Mouse (Mus musculus): ENCODE measurements around the gene Azin2. TPM values are rescaled to one million over a fixed set of nuclear protein-coding genes. Genes with fewer than 3 reads are reported as not detected.

The Azin2 gene
- polyA plus RNA-seq, 1 experiment, result 32.9 TPM

- H3K4me3 ChIP-seq (ENCODE audit: low read depth, low read length), result no peak overlapping the region
- no peak overlapping the region for H3K27ac ChIP-seq (ENCODE audit: insufficient read depth, low read length)
- H3K9me3 ChIP-seq (replicated peaks; ENCODE audit: control insufficient read depth, insufficient read depth, low read length, poor library complexity, severe bottlenecking), result no peaks in the 10 kb centered on the region
- no peaks in the 10 kb centered on the region for H3K36me3 ChIP-seq (ENCODE audit: control insufficient read depth, insufficient read depth, low read length, poor library complexity, severe bottlenecking)
- H3K4me1 ChIP-seq (ENCODE audit: control insufficient read depth, insufficient read depth, low read length), result peaks cover 3% of the 10 kb centered on the region
- no peaks in the 10 kb centered on the region for H3K27me3 ChIP-seq (ENCODE audit: control insufficient read depth, insufficient read depth, low read length, poor library complexity, severe bottlenecking)
- H3K9ac ChIP-seq (ENCODE audit: low read depth, poor library complexity, severe bottlenecking), result no peak overlapping the region
- TF ChIP-seq EP300 (IDR thresholded peaks at IDR 0.05; ENCODE audit: insufficient read depth, low read depth, low read length), result no peak
- no peak for TF ChIP-seq POLR2A (IDR thresholded peaks at IDR 0.05; ENCODE audit: insufficient read depth, low read length)
- TF ChIP-seq CTCF (IDR thresholded peaks at IDR 0.05; ENCODE audit: low read depth, low read length), result no peak
Measured at GRCm38 (mm10) chr4:128918187-128918586, 44.1 kb downstream of the Azin2 start.

- Histone ChIP-seq H3K9me3 (replicated peaks; ENCODE audit: control insufficient read depth, insufficient read depth, low read length, poor library complexity, severe bottlenecking) (no peaks in the 10 kb centered on the region), H3K9ac (ENCODE audit: low read depth, poor library complexity, severe bottlenecking) (no peak overlapping the region), H3K27me3 (ENCODE audit: control insufficient read depth, insufficient read depth, low read length, poor library complexity, severe bottlenecking) (no peaks in the 10 kb centered on the region), H3K4me3 (ENCODE audit: low read depth, low read length) (no peak overlapping the region), H3K36me3 (ENCODE audit: control insufficient read depth, insufficient read depth, low read length, poor library complexity, severe bottlenecking) (no peaks in the 10 kb centered on the region), H3K27ac (ENCODE audit: insufficient read depth, low read length) (no peak overlapping the region), H3K4me1 (ENCODE audit: control insufficient read depth, insufficient read depth, low read length) (peaks cover 3% of the 10 kb centered on the region)
- TF ChIP-seq EP300 (IDR thresholded peaks at IDR 0.05; ENCODE audit: insufficient read depth, low read depth, low read length) (no peak), POLR2A (IDR thresholded peaks at IDR 0.05; ENCODE audit: insufficient read depth, low read length) (no peak), CTCF (IDR thresholded peaks at IDR 0.05; ENCODE audit: low read depth, low read length) (no peak)
Measured at GRCm38 (mm10) chr4:128917756-128918155, 44.5 kb downstream of the Azin2 start.

GRCm38 (mm10) chr4:128917119-128917518 is 45.1 kb downstream of the Azin2 start:
- H3K27ac ChIP-seq (ENCODE audit: insufficient read depth, low read length), result no peak overlapping the region
- peaks cover 3% of the 10 kb centered on the region for H3K4me1 ChIP-seq (ENCODE audit: control insufficient read depth, insufficient read depth, low read length)
- no peak for TF ChIP-seq CTCF (IDR thresholded peaks at IDR 0.05; ENCODE audit: low read depth, low read length)
- TF ChIP-seq EP300 (IDR thresholded peaks at IDR 0.05; ENCODE audit: insufficient read depth, low read depth, low read length), result no peak
- no peak for TF ChIP-seq POLR2A (IDR thresholded peaks at IDR 0.05; ENCODE audit: insufficient read depth, low read length)

GRCm38 (mm10) chr4:128913794-128914193 is 48.4 kb downstream of the Azin2 start:
- Histone ChIP-seq H3K27me3 (ENCODE audit: control insufficient read depth, insufficient read depth, low read length, poor library complexity, severe bottlenecking) (no peaks in the 10 kb centered on the region), H3K36me3 (ENCODE audit: control insufficient read depth, insufficient read depth, low read length, poor library complexity, severe bottlenecking) (no peaks in the 10 kb centered on the region), H3K27ac (ENCODE audit: insufficient read depth, low read length) (no peak overlapping the region), H3K4me1 (ENCODE audit: control insufficient read depth, insufficient read depth, low read length) (no peaks in the 10 kb centered on the region), H3K9me3 (replicated peaks; ENCODE audit: control insufficient read depth, insufficient read depth, low read length, poor library complexity, severe bottlenecking) (no peaks in the 10 kb centered on the region), H3K9ac (ENCODE audit: low read depth, poor library complexity, severe bottlenecking) (no peak overlapping the region), H3K4me3 (ENCODE audit: low read depth, low read length) (no peak overlapping the region)
- TF ChIP-seq EP300 (IDR thresholded peaks at IDR 0.05; ENCODE audit: insufficient read depth, low read depth, low read length) (0 out of 2 replicates have a peak, but pooled peaks have one; percentile 16), CTCF (IDR thresholded peaks at IDR 0.05; ENCODE audit: low read depth, low read length) (no peak)

More at GRCm38 (mm10) chr4:128917119-128917518, 45.1 kb downstream of the Azin2 start:
- no peak overlapping the region for H3K9ac ChIP-seq (ENCODE audit: low read depth, poor library complexity, severe bottlenecking)
- no peaks in the 10 kb centered on the region for H3K36me3 ChIP-seq (ENCODE audit: control insufficient read depth, insufficient read depth, low read length, poor library complexity, severe bottlenecking)
- no peaks in the 10 kb centered on the region for H3K9me3 ChIP-seq (replicated peaks; ENCODE audit: control insufficient read depth, insufficient read depth, low read length, poor library complexity, severe bottlenecking)
- H3K27me3 ChIP-seq (ENCODE audit: control insufficient read depth, insufficient read depth, low read length, poor library complexity, severe bottlenecking), result no peaks in the 10 kb centered on the region
- no peak overlapping the region for H3K4me3 ChIP-seq (ENCODE audit: low read depth, low read length)

GRCm38 (mm10) chr4:128912085-128912484 is 50.2 kb downstream of the Azin2 start:
- Histone ChIP-seq H3K27me3 (ENCODE audit: control insufficient read depth, insufficient read depth, low read length, poor library complexity, severe bottlenecking) (no peaks in the 10 kb centered on the region), H3K36me3 (ENCODE audit: control insufficient read depth, insufficient read depth, low read length, poor library complexity, severe bottlenecking) (no peaks in the 10 kb centered on the region), H3K4me3 (ENCODE audit: low read depth, low read length) (no peak overlapping the region), H3K4me1 (ENCODE audit: control insufficient read depth, insufficient read depth, low read length) (no peaks in the 10 kb centered on the region), H3K27ac (ENCODE audit: insufficient read depth, low read length) (no peak overlapping the region), H3K9ac (ENCODE audit: low read depth, poor library complexity, severe bottlenecking) (no peak overlapping the region), H3K9me3 (replicated peaks; ENCODE audit: control insufficient read depth, insufficient read depth, low read length, poor library complexity, severe bottlenecking) (no peaks in the 10 kb centered on the region)
- TF ChIP-seq EP300 (IDR thresholded peaks at IDR 0.05; ENCODE audit: insufficient read depth, low read depth, low read length) (no peak), POLR2A (IDR thresholded peaks at IDR 0.05; ENCODE audit: insufficient read depth, low read length) (no peak), CTCF (IDR thresholded peaks at IDR 0.05; ENCODE audit: low read depth, low read length) (no peak)

- Histone ChIP-seq H3K9me3 (replicated peaks; ENCODE audit: control insufficient read depth, insufficient read depth, low read length, poor library complexity, severe bottlenecking) (no peaks in the 10 kb centered on the region), H3K4me1 (ENCODE audit: control insufficient read depth, insufficient read depth, low read length) (no peaks in the 10 kb centered on the region), H3K27ac (ENCODE audit: insufficient read depth, low read length) (no peak overlapping the region), H3K36me3 (ENCODE audit: control insufficient read depth, insufficient read depth, low read length, poor library complexity, severe bottlenecking) (no peaks in the 10 kb centered on the region), H3K27me3 (ENCODE audit: control insufficient read depth, insufficient read depth, low read length, poor library complexity, severe bottlenecking) (no peaks in the 10 kb centered on the region), H3K4me3 (ENCODE audit: low read depth, low read length) (no peak overlapping the region), H3K9ac (ENCODE audit: low read depth, poor library complexity, severe bottlenecking) (no peak overlapping the region)
- TF ChIP-seq EP300 (IDR thresholded peaks at IDR 0.05; ENCODE audit: insufficient read depth, low read depth, low read length), result no peak
- TF ChIP-seq POLR2A (IDR thresholded peaks at IDR 0.05; ENCODE audit: insufficient read depth, low read length), result no peak
- no peak for TF ChIP-seq CTCF (IDR thresholded peaks at IDR 0.05; ENCODE audit: low read depth, low read length)
Measured at GRCm38 (mm10) chr4:128910276-128911063, 51.8 kb downstream of the Azin2 start.

All from ES-Bruce4 (cell line).